Mouse (Mus musculus) CH12.LX (cell line): ENCODE results near the gene Gm11077. TPM values are rescaled to one million over a fixed set of nuclear protein-coding genes. Genes with fewer than 3 reads are reported as not detected.

Source experiments
- DNase-seq: peaks from one replicate; pipeline ENCODE4 v3.0.0-alpha.2; 2013; ENCODE audit errors: extremely low read depth
- H3K27ac ChIP-seq: 2 replicates; pipeline ENCODE4 v1.5.1; 2012; ENCODE audit warnings: low read depth, mild to moderate bottlenecking, control low read depth, moderate library complexity; ENCODE audit not compliant: insufficient read depth
- H3K27me3 ChIP-seq: replicated peaks from 2 replicates; pipeline ENCODE3; 2012; ENCODE audit warnings: inconsistent platforms
- H3K36me3 ChIP-seq, 2 experiments: replicated peaks in 1 of 2; 2 replicates each; pipeline versions ENCODE3 to v1.6.1; 2012; ENCODE audit warnings: inconsistent platforms in 1 of 2, low read length in 1 of 2, mild to moderate bottlenecking in 1 of 2, mixed read lengths in 1 of 2, moderate library complexity in 1 of 2; ENCODE audit not compliant: control insufficient read depth in 1 of 2, insufficient read depth in 1 of 2
- H3K4me1 ChIP-seq, 2 experiments: 2 replicates each; pipeline ENCODE4 v1.6.1; 2012; ENCODE audit warnings: inconsistent platforms in 1 of 2, moderate library complexity in 1 of 2; ENCODE audit not compliant: insufficient read depth in 2 of 2, control insufficient read depth in 1 of 2
- H3K4me2 ChIP-seq: 2 replicates; pipeline ENCODE4 v1.6.1; 2012; ENCODE audit warnings: low read depth, mild to moderate bottlenecking, control low read depth; ENCODE audit not compliant: poor library complexity, insufficient read depth, severe bottlenecking
- H3K4me3 ChIP-seq, 3 experiments: fragments of 150-350 bp in 1 of 3; sonication (generic) in 1 of 3; replicated peaks in 1 of 3; 2 replicates each; pipeline versions ENCODE3 to v1.5.1; 2011 to 2012; ENCODE audit warnings: low read depth in 2 of 3, low read length in 2 of 3, mild to moderate bottlenecking in 2 of 3, moderate library complexity in 2 of 3, control low read depth in 1 of 3, improper control_type of control experiment in 1 of 3, inconsistent platforms in 1 of 3, mixed read lengths in 1 of 3; ENCODE audit not compliant: poor library complexity in 1 of 3
- H3K79me2 ChIP-seq: replicated peaks from 2 replicates; pipeline ENCODE4 v1.6.1; 2012; ENCODE audit warnings: mild to moderate bottlenecking, moderate library complexity; ENCODE audit not compliant: control insufficient read depth, poor library complexity, insufficient read depth, severe bottlenecking; ENCODE audit errors: extremely low read depth
- H3K9ac ChIP-seq: 2 replicates; pipeline ENCODE4 v1.6.1; 2012; ENCODE audit warnings: low read depth, mild to moderate bottlenecking, control low read depth, moderate library complexity; ENCODE audit not compliant: insufficient read depth
- H3K9me3 ChIP-seq: replicated peaks from 2 replicates; pipeline ENCODE3; 2012; ENCODE audit warnings: low read length, inconsistent platforms, mixed read lengths
- BHLHE40 ChIP-seq: IDR thresholded peaks from 2 replicates; pipeline ENCODE4 v1.6.1; 2011; ENCODE audit warnings: mild to moderate bottlenecking, low read depth, low read length, improper control_type of control experiment
- CHD1 ChIP-seq: IDR thresholded peaks from 2 replicates; pipeline ENCODE4 v1.6.1; 2012; ENCODE audit warnings: low read depth, low read length, improper control_type of control experiment, inconsistent platforms
- CTCF ChIP-seq, 2 experiments: IDR thresholded peaks in 1 of 2; conservative IDR thresholded peaks in 1 of 2; 2 replicates each; pipeline ENCODE4 v1.5.1; 2011 to 2012; ENCODE audit warnings: low read depth in 2 of 2, low read length in 2 of 2, improper control_type of control experiment in 1 of 2, inconsistent platforms in 1 of 2, mild to moderate bottlenecking in 1 of 2, moderate library complexity in 1 of 2
- ELF1 ChIP-seq: IDR thresholded peaks from 2 replicates; pipeline ENCODE4 v1.6.1; 2014; ENCODE audit warnings: low read depth, mild to moderate bottlenecking, inconsistent platforms, low read length, improper control_type of control experiment
- ETS1 ChIP-seq: conservative IDR thresholded peaks from 2 replicates; pipeline ENCODE4 v1.6.1; 2012; ENCODE audit warnings: low read depth, mild to moderate bottlenecking, inconsistent platforms, low read length, improper control_type of control experiment, moderate library complexity
- GABPA ChIP-seq: IDR thresholded peaks from 2 replicates; pipeline ENCODE4 v1.6.1; 2012; ENCODE audit warnings: low read depth, low read length, improper control_type of control experiment, inconsistent platforms; ENCODE audit not compliant: insufficient replicate concordance
- HCFC1 ChIP-seq: IDR thresholded peaks from 2 replicates; pipeline ENCODE4 v1.6.1; 2012; ENCODE audit warnings: low read depth, mild to moderate bottlenecking, inconsistent platforms, low read length, improper control_type of control experiment
- JUN ChIP-seq: IDR thresholded peaks from 2 replicates; pipeline ENCODE4 v1.6.1; 2011; ENCODE audit warnings: low read depth, mild to moderate bottlenecking, low read length, improper control_type of control experiment, moderate library complexity; ENCODE audit not compliant: insufficient read depth
- JUND ChIP-seq: conservative IDR thresholded peaks from 2 replicates; pipeline ENCODE4 v1.6.1; 2011; ENCODE audit warnings: low read depth, low read length, improper control_type of control experiment
- KAT2A ChIP-seq: IDR thresholded peaks from 2 replicates; pipeline ENCODE4 v1.6.1; 2012; ENCODE audit warnings: low read length, improper control_type of control experiment, inconsistent platforms; ENCODE audit not compliant: insufficient replicate concordance
- MAFK ChIP-seq: IDR thresholded peaks from 2 replicates; pipeline ENCODE4 v1.6.1; 2011; ENCODE audit warnings: low read length, improper control_type of control experiment; ENCODE audit not compliant: insufficient replicate concordance
- MAX ChIP-seq: IDR thresholded peaks from 2 replicates; pipeline ENCODE4 v1.6.1; 2011; ENCODE audit warnings: low read length, improper control_type of control experiment
- MAZ ChIP-seq: IDR thresholded peaks from 2 replicates; pipeline ENCODE4 v1.6.1; 2012; ENCODE audit warnings: low read depth, mild to moderate bottlenecking, inconsistent platforms, low read length, improper control_type of control experiment, moderate library complexity
- MEF2A ChIP-seq: IDR thresholded peaks from 2 replicates; pipeline ENCODE4 v1.6.1; 2014; ENCODE audit warnings: low read depth, mild to moderate bottlenecking, inconsistent platforms, low read length, improper control_type of control experiment, borderline replicate concordance
- MYC ChIP-seq: IDR thresholded peaks from 2 replicates; pipeline ENCODE4 v1.6.1; 2011; ENCODE audit warnings: low read depth, mild to moderate bottlenecking, improper control_type of control experiment, low read length
- NELFE ChIP-seq: IDR thresholded peaks from 2 replicates; pipeline ENCODE4 v1.6.1; 2011; ENCODE audit warnings: low read depth, low read length, improper control_type of control experiment
- POLR2A ChIP-seq: IDR thresholded peaks from 2 replicates; pipeline ENCODE4 v1.6.1; 2011; ENCODE audit warnings: low read depth, mild to moderate bottlenecking, improper control_type of control experiment, low read length
- POLR2AphosphoS2 ChIP-seq: IDR thresholded peaks from 2 replicates; pipeline ENCODE4 v1.6.1; 2011; ENCODE audit warnings: low read depth, low read length, improper control_type of control experiment
- RCOR1 ChIP-seq: conservative IDR thresholded peaks from 2 replicates; pipeline ENCODE4 v1.6.1; 2012; ENCODE audit warnings: low read depth, mild to moderate bottlenecking, inconsistent platforms, low read length, improper control_type of control experiment
- SIN3A ChIP-seq: IDR thresholded peaks from 2 replicates; pipeline ENCODE4 v1.6.1; 2012; ENCODE audit warnings: low read length, improper control_type of control experiment, inconsistent platforms
- SMC3 ChIP-seq: IDR thresholded peaks from 2 replicates; pipeline ENCODE4 v1.6.1; 2011; ENCODE audit warnings: low read depth, low read length, improper control_type of control experiment
- TCF12 ChIP-seq: IDR thresholded peaks from 2 replicates; pipeline ENCODE4 v1.6.1; 2014; ENCODE audit warnings: low read depth, mild to moderate bottlenecking, inconsistent platforms, low read length, improper control_type of control experiment
- UBTF ChIP-seq: IDR thresholded peaks from 2 replicates; pipeline ENCODE4 v1.6.1; 2012; ENCODE audit warnings: low read depth, mild to moderate bottlenecking, inconsistent platforms, low read length, improper control_type of control experiment, moderate library complexity
- USF1 ChIP-seq: IDR thresholded peaks from 2 replicates; pipeline ENCODE4 v1.6.1; 2014; ENCODE audit warnings: low read depth, mild to moderate bottlenecking, inconsistent platforms, low read length, improper control_type of control experiment
- USF2 ChIP-seq: conservative IDR thresholded peaks from 2 replicates; pipeline ENCODE4 v1.6.1; 2011; ENCODE audit warnings: low read depth, low read length, improper control_type of control experiment
- ZKSCAN1 ChIP-seq: IDR thresholded peaks from 2 replicates; pipeline ENCODE4 v1.6.1; 2012; ENCODE audit warnings: low read depth, inconsistent platforms, low read length, improper control_type of control experiment, borderline replicate concordance
- ZMIZ1 ChIP-seq: IDR thresholded peaks from 2 replicates; pipeline ENCODE4 v1.6.1; 2012; ENCODE audit warnings: low read depth, mild to moderate bottlenecking, inconsistent platforms, low read length, improper control_type of control experiment
- ZNF384 ChIP-seq: IDR thresholded peaks from 2 replicates; pipeline ENCODE4 v1.6.1; 2012; ENCODE audit warnings: low read depth, low read length, improper control_type of control experiment, inconsistent platforms
- dilution Hi-C: fragments of 300-500 bp; cut with MboI; formaldehyde crosslinking; loops from 2 replicates; pipeline ENCODE4 v1.14.3; 2020; ENCODE audit warnings: low sequenced_read_pairs; ENCODE audit not compliant: extremely low pct_unique_long_range_greater_than_20kb, extremely low pct_ligation_motif_present
- in situ Hi-C: fragments of 300-500 bp; cut with MboI; formaldehyde crosslinking; loops from 3 replicates; pipeline ENCODE4 v1.14.3; 2019; ENCODE audit warnings: low sequenced_read_pairs, low pct_ligation_motif_present, low pct_unique_long_range_greater_than_20kb, mixed read lengths
- polyA plus RNA-seq: library from polyadenylated mRNA; unstranded; fragments of >175 nt; gene quantifications from 2 replicates; pipeline ENCODE4 v1.2.1, GENCODE M21; 2012; ENCODE audit warnings: low read depth; ENCODE audit not compliant: insufficient read length
- total RNA-seq, 2 experiments: library from RNA; depleted of rRNA; stranded (reverse); fragments of 300-350 nt in 1 of 2; fragments of >200 nt in 1 of 2; gene quantifications; 2 replicates each; pipeline ENCODE4 v1.2.3; 2012 to 2014

The Gm11077 gene
- total and polyA plus RNA-seq, 3 experiments: not detected

GRCm38 (mm10) chr6:140730669-140731401 is 1.8 kb downstream of the Gm11077 start:
- H3K36me3 ChIP-seq: no peaks in the 10 kb centered on the region
- TF ChIP-seq MYC: no peak
- no peak for TF ChIP-seq POLR2AphosphoS2
- no peak for TF ChIP-seq KAT2A
- no peak for TF ChIP-seq MAX
- TF ChIP-seq ELF1: no peak
- no peak for TF ChIP-seq JUN
- TF ChIP-seq ZKSCAN1: no peak
- no peak for TF ChIP-seq MEF2A
- TF ChIP-seq CHD1: no peak
- no peak for TF ChIP-seq SMC3
- TF ChIP-seq UBTF: no peak
- TF ChIP-seq GABPA: no peak
- no peak for TF ChIP-seq USF1
- TF ChIP-seq NELFE: no peak
- TF ChIP-seq SIN3A: no peak
- TF ChIP-seq MAFK: no peak
- no peak for TF ChIP-seq BHLHE40
- TF ChIP-seq ETS1: no peak
- no peak for TF ChIP-seq USF2
- no peak overlapping the region for H3K9ac ChIP-seq
- H3K9me3 ChIP-seq: peaks cover 4% of the 10 kb centered on the region
- H3K79me2 ChIP-seq: no peaks in the 10 kb centered on the region
- no peak overlapping the region for H3K4me2 ChIP-seq
- no peak for DNase-seq
- dilution Hi-C loops (no loop called here), in situ Hi-C loops (no loop called here)
- H3K27ac ChIP-seq: no peak overlapping the region
- H3K4me3 ChIP-seq: no peak overlapping the region
- H3K27me3 ChIP-seq: no peaks in the 10 kb centered on the region
- peaks cover 0 to 6% of the 10 kb centered on the region in 2 experiments; a peak in 1 of 4 replicates for H3K4me1 ChIP-seq

GRCm38 (mm10) chr6:140731402-140731730 is 2.3 kb downstream of the Gm11077 start:
- Histone ChIP-seq H3K9me3 (peaks cover 4% of the 10 kb centered on the region), H3K27me3 (no peaks in the 10 kb centered on the region), H3K36me3 (no peaks in the 10 kb centered on the region), H3K27ac (no peak overlapping the region), H3K9ac (no peak overlapping the region), H3K4me3 (no peak overlapping the region), H3K4me2 (no peak overlapping the region), H3K4me1 (0 out of 4 replicates have a peak, but pooled peaks cover 0 to under 1% of the 10 kb centered on the region in 2 experiments), H3K79me2 (no peaks in the 10 kb centered on the region)
- in situ Hi-C loops (no loop called here), dilution Hi-C loops (no loop called here)
- DNase-seq: no peak
- TF ChIP-seq ELF1 (no peak), HCFC1 (no peak), POLR2AphosphoS2 (no peak), UBTF (no peak), NELFE (no peak), TCF12 (no peak), USF2 (no peak), CTCF (conservative IDR thresholded peaks at IDR 0.05 in 1 of 2, IDR thresholded peaks at IDR 0.05 in 1 of 2; ENCODE audit: low read depth in 2 of 2, low read length in 2 of 2) (no peak), BHLHE40 (no peak), USF1 (no peak), RCOR1 (no peak), ZNF384 (no peak), MEF2A (no peak), CHD1 (no peak), JUND (no peak), MAZ (no peak), ZMIZ1 (no peak), MAX (no peak), POLR2A (no peak)
